Mouse (Mus musculus) small intestine, adult 2 months (tissue): ENCODE measurements around the gene Fabp6. TPM values are rescaled to one million over a fixed set of nuclear protein-coding genes. Genes with fewer than 3 reads are reported as not detected.
A peak's percentile ranks its signal among the peaks of the same experiment; 100 is the strongest.

Experiments
- H3K27ac ChIP-seq: fragments of 200-500 bp; 2 replicates; pipeline ENCODE4 v1.5.1; 2012; ENCODE audit warnings: low read depth, low read length, control low read depth, inconsistent platforms; ENCODE audit not compliant: insufficient read depth
- H3K27me3 ChIP-seq: fragments of 200-500 bp; 2 replicates; pipeline ENCODE4 v1.6.1; 2012; ENCODE audit warnings: mild to moderate bottlenecking, moderate library complexity, low read length, inconsistent platforms; ENCODE audit not compliant: control insufficient read depth, insufficient read depth
- H3K36me3 ChIP-seq: fragments of 200-500 bp; 2 replicates; pipeline ENCODE4 v1.6.1; 2012; ENCODE audit warnings: mild to moderate bottlenecking, low read length, control low read depth, inconsistent platforms; ENCODE audit not compliant: control insufficient read depth, insufficient read depth
- H3K4me1 ChIP-seq: fragments of 200-500 bp; 2 replicates; pipeline ENCODE4 v1.6.1; 2012; ENCODE audit warnings: low read length, inconsistent platforms, mixed read lengths; ENCODE audit not compliant: control insufficient read depth, insufficient read depth, insufficient read length
- H3K4me3 ChIP-seq: fragments of 200-500 bp; 2 replicates; pipeline ENCODE4 v1.5.1; 2012; ENCODE audit warnings: low read depth, mild to moderate bottlenecking, control low read depth, inconsistent platforms, low read length, moderate library complexity
- CTCF ChIP-seq: fragments of 200-500 bp; IDR thresholded peaks from 2 replicates; pipeline ENCODE4 v1.5.1; 2012; ENCODE audit warnings: low read depth, mild to moderate bottlenecking, control low read depth, inconsistent platforms, low read length, moderate library complexity, mixed read lengths; ENCODE audit not compliant: insufficient replicate concordance, insufficient read length; ENCODE audit errors: extremely low read depth
- POLR2A ChIP-seq: fragments of 200-500 bp; IDR thresholded peaks from 2 replicates; pipeline ENCODE4 v1.6.1; 2012; ENCODE audit warnings: low read depth, mild to moderate bottlenecking, control low read depth, inconsistent platforms, low read length, moderate library complexity
- WGBS: fragments of 180-500 bp; shearing (Covaris S2); methylation state at CpG from one replicate; pipeline ENCODE4 v1.1.7; 2018; 5-methylcytosine and 5-hydroxymethylcytosine counted together
- polyA plus RNA-seq: library from polyadenylated mRNA; depleted of rRNA; stranded (reverse); fragments of >200 nt; gene quantifications from 2 replicates; pipeline ENCODE4 v1.2.3, GENCODE M21; 2012; rRNA removed

The Fabp6 gene
- polyA plus RNA-seq, 1 experiment = 6.0 TPM

GRCm38 (mm10) chr11:43548148-43548547 lies 53.2 kb downstream of the Fabp6 start:
- 14% methylated on average over 7 of the region's 7 CpGs for WGBS

GRCm38 (mm10) chr11:43546678-43547077 lies 54.7 kb downstream of the Fabp6 start:
- H3K27me3 ChIP-seq = no peaks in the 10 kb centered on the region
- no peak for TF ChIP-seq CTCF
- H3K4me3 ChIP-seq = no peak overlapping the region
- peaks cover 39% of the 10 kb centered on the region for H3K4me1 ChIP-seq
- no peaks in the 10 kb centered on the region for H3K36me3 ChIP-seq
- peak overlapping the region; percentile 39; the same call in 1 of the 2 replicates for H3K27ac ChIP-seq
- WGBS = 87% methylated on average over 4 of the region's 4 CpGs

More at GRCm38 (mm10) chr11:43548148-43548547, 53.2 kb downstream of the Fabp6 start:
- Histone ChIP-seq H3K4me3 (no peak overlapping the region), H3K36me3 (no peaks in the 10 kb centered on the region), H3K27me3 (no peaks in the 10 kb centered on the region), H3K4me1 (peaks cover 46% of the 10 kb centered on the region), H3K27ac (peak overlapping the region; percentile 96)
- TF ChIP-seq CTCF = no peak
- TF ChIP-seq POLR2A = no peak

Other genes with a start within 250 kb of the Fabp6 start
- gene Pttg1, start 175.3 kb downstream of the Fabp6 start, polyA plus RNA-seq = 6.7 and 7.5 TPM in 2 replicates
- 0.71 and 2.3 TPM in 2 replicates for gene Slu7, start 167.8 kb downstream of the Fabp6 start, polyA plus RNA-seq
- gene C1qtnf2, start 127.3 kb downstream of the Fabp6 start, polyA plus RNA-seq = 2.9 and 5.9 TPM in 2 replicates
- gene Ccnjl, start 72.8 kb downstream of the Fabp6 start, polyA plus RNA-seq = 7.1 and 7.9 TPM in 2 replicates
- 0.27 and 1.0 TPM in 2 replicates for gene 4933415A04Rik, start 14.5 kb downstream of the Fabp6 start, polyA plus RNA-seq
- gene Pwwp2a, start 80.5 kb upstream of the Fabp6 start, polyA plus RNA-seq = 4.2 and 10.1 TPM in 2 replicates
- 4.9 and 8.8 TPM in 2 replicates for gene Ttc1, start 146.5 kb upstream of the Fabp6 start, polyA plus RNA-seq